Mouse (Mus musculus) gastrocnemius, postnatal 4 days (tissue): ENCODE measurements around the gene Zbtb1. TPM values are rescaled to one million over a fixed set of nuclear protein-coding genes. Genes with fewer than 3 reads are reported as not detected.

Experiments
- DNase-seq, 2 experiments: peaks; one replicate each; pipeline ENCODE4 v3.0.0; 2021 to 2022; ENCODE audit warnings: low spot score in 2 of 2, mixed read lengths in 2 of 2
- total RNA-seq, 2 experiments: library from RNA; stranded (reverse); gene quantifications; 2 replicates each; pipeline ENCODE4 v1.2.3; 2021

Gene Zbtb1
- total RNA-seq, 2 experiments from 2014 or later = 7.0 to 8.8 TPM

DNA sequence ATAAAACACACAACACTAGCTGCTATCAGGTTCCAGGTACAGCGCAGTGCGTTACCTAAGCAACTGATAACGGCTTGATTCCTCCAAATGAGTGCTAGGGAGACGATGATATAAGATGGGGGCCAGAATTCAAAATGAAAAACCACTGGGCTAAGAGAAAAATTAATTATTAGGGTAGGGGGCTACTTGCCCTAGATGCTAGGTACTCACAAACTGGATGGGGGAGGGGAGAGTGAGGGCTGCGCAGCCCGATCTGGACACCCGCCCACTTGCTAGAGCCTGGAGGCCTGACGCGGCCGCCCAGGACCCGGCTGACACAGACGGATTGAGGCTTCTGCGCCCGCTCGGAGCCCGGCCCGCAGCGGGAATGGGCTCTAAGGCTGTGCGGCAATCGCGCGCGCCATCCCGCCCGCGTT is 1.3 kb upstream of the Zbtb1 start:
- peak in 1 of 2 experiments; percentile 67 for DNase-seq

DNA sequence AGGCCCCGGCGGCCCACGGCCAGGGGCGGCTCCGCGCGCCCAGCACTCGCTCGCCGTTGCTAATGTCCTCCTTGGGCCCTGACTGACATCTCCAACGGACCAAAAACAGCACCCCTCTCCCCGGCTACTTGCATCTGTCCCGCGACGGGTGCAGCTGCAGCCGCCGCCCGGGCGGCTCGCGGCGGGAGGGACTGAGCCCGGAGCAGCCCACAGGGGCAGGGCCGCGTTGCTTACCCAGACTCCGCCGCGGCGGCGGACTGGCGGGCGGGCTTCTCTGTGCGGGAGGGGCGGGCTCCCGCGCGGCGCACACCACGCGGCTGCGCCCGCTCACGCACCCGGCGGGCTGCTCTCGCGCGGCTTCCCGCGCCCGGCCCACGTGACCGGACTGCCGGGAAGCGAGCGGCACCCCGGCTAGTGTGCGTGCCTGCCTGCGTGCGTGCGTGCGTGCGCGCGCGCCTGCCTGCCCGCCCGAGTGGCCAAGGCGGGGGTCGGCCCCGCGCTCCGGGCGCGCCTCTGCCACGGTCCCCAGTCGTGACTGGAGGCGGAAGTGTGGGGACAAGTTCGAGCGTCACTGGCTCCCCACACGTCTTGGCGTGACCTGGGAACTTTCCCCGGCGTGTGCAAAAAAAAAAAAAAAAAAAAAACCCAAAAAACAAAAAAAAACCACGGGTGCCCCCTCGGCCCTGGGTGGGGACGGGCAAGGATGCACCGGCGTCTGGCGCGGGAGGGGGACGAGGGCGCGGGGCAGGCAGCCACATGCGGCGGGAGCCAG is 674 bp upstream of the Zbtb1 start, which contains the start of gene Zbtb25:
Gene Zbtb25, minus strand, starts transcription at position 397 of the 772 bp plus-strand sequence.
- peak; percentile 81 to 86 for DNase-seq

DNA sequence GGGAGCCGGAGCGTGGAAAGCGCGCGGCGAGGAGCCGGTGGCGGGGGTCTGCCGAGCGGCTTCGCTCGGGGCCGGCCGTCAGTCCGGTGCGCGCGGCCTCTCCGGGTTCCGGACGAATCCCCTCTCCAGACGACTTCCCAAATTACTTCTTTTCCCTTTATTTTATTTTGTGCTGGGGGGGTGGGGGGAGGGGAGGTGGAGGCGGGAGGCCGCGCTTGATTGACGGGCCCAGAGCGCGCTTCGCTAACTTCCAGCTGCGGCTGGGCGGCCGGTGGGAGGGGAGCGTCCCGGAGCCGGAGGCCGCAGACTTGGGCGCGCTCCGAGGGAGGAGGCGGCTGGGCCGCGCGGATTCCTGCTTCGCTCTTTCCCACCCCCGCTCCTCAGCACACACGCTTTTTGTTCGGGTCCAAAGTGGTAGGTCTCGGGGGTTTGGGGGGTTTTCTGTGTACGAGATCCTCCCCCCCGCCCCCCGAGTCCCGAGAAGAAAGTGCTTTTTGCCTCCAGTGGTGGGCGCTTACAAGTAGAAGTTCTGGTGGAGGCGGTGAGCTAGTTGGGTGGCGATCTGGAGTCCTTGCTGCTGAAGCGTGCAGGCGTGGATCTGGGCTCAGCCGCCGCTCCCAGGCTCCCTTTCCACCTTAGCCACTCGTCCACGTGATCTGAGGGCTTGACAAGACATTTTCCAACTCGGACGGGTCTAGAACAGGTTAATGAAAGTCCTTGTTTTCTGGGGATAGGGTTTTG is 935 bp downstream of the Zbtb1 start:
- peak; percentile 80 to 88 for DNase-seq

DNA sequence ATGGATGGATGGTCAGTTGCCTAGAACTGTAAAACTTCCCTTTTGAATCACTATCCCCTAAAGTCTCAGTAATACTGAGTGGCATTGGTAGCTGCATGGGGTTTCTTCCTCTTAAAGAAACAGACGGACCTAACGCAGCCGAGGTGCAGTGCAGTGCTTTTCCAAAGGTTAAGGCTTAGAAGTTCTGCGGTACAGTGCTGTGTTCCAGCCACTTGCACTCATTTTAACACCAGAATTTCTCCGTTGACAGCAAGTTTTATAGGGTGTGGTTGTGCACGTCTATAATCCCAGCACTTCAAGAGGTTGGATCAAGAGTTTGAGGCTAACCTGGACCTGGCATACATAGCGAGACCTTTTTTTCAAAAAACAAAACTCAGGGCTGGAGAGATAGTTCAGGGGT is 2.0 kb downstream of the Zbtb1 start:
- DNase-seq = no peak

DNA sequence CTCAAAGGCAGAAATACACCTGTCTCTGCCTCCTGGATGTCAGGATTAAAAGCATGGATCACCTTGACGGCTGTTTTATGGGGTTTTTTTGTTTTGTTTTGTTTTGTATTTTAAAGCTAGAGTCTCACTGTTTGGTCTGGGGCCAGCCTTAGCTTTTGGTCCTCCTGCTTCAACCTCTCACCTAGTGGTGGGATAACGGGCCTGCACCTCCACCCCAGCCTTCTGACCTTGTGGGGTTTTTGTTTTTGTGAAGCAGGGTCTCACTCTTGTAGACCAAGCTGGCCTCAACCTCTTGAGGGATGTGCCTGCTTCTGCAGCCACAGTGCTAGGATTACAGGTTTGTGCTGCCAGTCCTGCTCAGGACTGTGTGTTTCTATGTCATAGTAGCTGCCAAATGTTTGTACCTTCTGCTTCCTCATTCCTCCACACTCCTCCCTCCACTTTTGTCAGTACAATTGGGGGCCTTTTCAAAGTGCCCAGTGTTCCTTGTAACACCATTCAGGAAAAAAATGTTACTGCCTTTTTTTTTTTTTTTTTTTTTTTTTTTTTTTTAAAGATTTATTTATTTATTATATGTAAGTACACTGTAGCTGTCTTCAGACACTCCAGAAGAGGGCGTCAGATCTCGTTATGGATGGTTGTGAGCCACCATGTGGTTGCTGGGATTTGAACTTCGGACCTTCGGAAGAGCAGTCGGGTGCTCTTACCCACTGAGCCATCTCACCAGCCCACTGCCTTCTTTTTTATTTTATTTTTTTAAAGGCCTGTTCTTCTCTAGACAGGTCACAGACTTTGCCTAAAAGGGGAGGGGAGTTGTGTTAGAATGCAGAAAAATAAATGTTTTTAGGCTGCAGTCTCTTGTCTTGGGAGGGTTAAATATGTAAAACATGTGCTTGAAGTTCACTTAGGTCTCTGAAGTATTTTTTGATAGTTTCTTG is 3.1 kb downstream of the Zbtb1 start:
- DNase-seq = no peak

DNA sequence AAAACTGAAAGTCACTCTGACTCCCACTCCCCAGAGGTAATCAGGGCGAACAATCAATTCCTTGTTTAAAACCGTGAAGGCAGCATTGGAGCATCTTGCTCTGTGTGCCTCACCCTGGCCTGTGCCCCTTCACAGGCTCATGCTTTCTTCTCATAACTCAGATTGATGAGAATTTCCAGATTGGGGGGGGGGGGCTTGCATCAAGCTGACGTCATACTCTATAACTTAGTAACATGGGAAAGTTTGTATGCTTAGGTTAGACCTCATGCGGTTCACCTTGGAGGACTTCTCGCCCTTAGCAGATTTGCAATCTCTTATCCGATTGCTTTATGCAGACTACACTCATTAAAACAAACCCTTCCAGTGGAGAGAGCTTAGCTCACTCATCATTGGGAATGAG is 3.9 kb downstream of the Zbtb1 start:
- no peak for DNase-seq

DNA sequence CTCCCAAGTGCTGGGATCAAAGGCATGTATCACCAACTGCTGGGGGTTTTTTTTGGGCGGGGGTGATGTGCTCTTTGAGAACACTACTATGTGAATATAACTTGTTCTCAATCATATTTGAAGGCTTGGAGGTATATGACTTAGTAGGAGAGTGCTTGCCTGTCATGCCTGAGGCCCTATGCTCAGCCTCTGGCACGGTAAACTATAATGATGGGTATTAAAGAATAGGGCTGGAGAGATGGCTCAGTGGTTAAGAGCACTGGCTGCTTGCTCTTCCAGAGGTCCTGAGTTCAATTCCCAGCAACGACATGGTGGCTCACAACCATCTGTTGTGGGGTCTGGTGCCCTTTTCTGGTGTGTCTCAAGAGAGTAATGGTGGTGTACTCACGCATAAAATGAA is 4.8 kb downstream of the Zbtb1 start:
- DNase-seq = no peak

DNA sequence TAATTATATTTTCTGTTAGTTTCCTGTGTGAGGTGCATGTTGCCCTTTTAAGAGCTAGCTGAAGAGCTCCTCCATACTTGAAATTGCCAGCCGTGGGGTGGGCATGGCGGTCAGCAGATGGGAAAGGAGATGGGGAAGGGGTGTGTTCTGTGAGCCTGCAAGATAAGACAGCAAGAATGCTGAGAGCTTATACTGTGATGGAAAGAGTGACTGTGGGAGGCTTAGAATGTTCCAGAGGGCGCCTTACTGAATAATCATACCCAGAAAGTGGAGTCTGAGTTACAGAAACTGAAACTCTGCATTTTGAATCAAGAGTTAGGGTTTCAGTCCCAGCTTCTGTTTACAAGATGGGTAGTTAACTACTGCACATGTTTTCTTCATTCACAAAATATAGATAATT is 5.4 kb downstream of the Zbtb1 start:
- DNase-seq = no peak

DNA sequence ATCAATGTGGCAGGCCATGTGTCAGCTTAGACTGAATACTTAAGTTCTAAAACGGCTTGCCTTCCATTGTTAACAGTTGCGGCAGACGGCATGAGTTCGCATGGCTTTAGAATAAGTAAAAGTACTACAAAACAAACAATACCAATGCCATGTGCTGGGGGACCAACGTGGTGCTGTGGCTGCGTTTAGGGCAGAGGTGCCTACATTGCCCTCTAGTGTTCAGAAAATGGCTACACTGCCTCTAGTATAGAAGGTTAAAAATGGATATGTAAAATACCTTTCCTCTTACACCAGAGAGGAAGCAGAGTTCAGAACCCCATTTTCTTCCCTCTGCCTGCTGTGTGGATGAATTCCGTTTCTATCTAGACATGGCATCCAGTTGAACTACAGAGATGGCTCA is 6.6 kb downstream of the Zbtb1 start:
- DNase-seq = no peak

DNA sequence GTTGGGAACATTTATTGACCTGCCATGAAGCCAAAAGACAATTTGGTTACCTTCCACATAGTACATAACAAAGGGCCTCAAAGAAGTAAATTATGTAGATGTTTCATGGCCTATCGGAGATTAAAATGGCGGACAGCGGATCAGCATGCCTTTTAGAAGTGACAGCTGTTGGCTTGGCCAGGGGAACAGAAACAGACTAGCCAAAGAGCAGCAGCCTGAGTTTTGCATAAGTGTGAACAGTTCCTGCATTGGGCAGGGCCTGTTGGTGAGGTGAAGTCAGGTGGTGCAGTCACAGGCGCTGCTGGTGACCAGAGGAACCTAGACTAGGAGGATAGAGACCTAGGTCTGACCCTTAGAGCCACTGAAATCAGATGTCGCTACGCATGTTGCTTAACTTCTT is 7.0 kb downstream of the Zbtb1 start:
- no peak for DNase-seq

DNA sequence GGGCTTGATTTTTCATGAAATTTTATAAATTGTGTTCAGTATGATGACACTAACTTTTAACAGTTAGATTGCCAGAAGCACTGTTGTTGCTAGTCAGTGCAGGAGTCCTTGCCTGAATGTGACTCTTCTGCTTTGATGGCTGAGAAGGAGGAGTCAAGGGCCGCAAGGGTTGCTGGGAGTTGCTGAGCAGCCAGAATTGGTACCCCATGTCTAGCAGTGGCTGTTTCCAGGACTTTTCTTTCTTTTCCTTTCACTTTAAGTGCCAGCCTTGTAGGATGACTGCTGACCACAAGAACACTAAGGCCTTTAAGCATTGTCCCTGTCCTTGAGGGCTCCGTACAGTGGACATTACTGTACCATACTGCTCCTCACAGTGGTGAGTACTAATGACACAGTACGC is 7.7 kb downstream of the Zbtb1 start:
- DNase-seq = no peak

DNA sequence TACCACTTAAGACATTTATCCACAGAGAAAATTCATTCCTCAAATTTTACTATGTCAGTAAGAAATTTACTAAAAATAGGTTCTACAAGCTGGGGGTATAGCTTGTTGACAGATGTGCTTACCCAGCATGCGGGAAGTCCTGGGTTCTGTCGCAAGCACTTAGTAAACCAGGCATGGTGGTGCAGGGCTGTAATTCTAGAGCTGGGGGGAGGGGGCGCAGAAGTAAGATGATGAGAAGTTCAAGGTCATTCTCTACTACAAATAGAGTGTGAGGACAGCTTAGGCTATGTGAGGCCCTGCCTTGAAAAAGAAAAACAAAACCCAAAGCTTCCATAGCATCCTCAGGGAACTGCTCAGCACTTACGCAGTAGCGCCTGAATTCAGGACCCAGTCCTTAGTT is 8.5 kb downstream of the Zbtb1 start:
- no peak for DNase-seq

DNA sequence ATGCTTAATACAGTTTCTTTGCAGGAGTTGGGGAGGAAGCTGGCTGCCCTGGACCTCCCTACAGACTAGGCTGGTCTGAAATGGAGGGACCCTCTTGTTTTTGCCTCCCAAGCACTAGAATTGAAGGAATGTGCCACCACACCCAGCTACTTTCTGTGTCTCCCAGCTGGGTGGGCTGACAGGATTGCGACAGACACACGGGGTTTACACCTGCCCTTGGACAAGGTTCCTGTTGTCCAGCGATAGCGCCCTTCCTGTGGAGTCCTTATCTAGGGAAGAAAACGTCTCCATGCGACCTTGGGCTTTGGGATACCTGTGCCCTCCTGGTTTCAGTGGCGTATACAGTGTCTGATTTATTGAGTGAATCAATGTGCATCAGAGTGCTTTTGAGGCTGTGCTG is 10.1 kb downstream of the Zbtb1 start:
- DNase-seq = no peak

DNA sequence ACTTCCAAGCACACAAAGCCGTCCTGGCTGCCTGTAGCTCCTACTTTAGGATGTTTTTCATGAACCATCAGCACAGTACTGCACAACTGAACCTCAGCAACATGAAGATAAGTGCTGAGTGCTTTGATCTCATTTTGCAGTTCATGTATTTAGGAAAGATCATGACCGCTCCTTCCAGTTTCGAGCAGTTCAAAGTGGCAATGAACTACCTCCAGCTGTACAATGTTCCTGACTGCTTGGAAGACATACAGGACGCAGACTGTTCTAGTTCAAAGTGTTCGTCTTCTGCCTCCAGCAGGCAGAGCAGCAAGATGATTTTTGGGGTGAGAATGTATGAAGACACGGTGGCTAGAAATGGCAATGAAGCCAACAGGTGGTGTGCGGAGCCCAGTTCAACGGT is 15.3 kb downstream of the Zbtb1 start:
- DNase-seq = no peak

DNA sequence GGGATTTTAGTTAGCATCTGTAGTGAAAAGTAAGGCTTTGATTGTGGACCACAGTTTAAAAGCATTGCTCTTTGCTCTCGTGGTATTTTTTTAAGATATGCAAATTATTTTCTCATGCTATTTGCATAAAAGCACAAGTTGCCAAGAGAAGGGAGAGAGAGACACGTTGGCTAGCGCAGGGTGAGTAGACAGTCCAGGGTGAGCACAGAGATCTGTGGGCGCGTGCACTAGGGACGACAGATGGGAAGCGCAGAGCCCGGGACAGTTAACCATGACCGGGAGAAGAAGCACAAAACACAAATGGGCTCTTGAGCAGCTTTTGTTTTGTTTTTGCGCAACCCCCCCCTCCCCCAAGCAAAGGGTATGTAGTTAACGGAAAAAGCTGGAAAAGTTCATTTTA is 18.7 kb downstream of the Zbtb1 start:
- no peak for DNase-seq

DNA sequence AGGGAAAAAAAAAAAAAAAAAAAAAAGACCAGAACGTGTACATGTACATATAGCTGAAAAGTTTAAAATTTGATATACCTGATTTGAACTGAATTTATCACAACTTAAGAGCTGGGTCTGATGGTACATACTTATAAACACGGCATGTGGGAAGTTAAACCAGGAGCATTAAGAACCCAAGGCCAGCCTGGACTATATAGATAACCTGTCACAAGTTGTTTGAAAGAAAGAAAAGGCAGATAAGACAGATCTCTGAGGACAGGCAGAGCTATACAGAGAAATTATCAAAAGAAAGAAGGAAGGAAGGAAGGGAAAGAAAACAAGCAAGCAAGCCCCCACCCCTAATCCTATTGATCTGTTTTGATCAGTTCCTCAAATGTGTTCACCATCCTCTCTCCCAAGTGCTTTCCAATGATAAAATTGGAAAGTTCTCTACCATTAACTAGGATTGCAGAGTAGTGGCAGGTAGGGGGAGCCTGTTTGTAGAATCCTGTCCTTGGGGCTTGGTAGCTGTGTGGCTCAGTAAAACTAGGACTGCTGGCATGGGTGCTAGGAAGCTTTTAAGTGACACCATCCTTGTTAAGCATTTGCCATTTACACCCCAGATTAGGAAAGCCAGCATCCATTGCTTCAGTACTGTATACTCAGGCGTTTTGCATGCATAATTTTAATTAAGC is 21.7 kb downstream of the Zbtb1 start:
- DNase-seq = no peak

DNA sequence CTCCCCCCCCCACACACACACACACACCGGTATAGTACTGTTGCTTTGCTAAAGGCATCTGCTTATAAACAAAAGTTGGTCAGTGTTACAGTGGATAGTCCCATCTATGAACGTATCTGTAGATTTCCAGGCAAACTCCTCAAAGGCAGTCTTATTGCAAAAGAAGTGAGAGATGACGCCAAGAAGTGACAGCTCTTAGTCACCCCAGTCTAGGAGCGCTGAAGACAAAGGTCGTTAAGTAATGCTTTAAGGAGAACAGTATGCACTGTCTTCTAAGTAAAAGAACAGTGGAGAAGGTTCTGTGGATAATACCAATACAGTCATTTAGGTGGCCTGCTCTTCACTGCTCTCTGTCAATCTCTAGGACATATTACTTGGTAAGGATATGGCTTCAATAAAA is 22.9 kb downstream of the Zbtb1 start:
- DNase-seq = no peak

DNA sequence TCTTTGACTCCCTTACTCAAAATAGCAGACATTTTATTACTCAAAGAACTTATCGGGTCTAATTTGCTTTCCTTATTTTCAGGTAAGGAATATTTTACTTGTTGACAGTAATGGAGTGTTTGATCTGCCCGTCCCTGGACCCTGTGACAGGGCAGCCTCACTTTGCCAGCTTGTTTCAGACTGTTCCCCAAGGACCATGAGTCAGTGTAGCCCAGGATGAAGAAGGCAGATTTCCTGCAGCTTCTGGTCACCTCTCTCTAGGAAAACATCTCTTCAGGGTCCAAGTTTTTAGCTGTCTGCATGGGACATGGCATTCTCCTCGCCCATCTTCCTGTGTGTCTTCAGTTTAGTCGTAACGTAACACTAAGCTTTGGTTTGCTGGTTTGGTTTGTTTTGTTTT is 27.2 kb downstream of the Zbtb1 start:
- DNase-seq = no peak

DNA sequence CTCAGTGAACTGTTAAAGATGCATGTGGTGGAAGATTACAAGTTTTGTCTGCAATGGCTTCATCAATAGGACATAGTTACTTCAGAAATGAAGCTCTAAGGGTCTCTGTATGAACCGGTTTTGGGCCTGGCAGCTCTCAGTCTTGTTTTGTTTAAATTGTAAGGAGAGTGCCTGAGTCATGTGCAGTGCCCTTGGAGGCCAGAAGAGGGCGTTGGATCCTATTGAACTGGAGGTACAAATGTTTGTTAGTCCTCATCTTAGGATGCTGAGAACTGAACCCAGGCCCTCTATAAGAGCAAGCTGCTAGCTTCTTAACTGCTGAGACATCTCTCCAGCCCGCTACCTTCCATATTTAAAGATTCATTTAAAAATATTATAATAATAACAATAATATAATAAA is 31.6 kb downstream of the Zbtb1 start:
- no peak for DNase-seq

DNA sequence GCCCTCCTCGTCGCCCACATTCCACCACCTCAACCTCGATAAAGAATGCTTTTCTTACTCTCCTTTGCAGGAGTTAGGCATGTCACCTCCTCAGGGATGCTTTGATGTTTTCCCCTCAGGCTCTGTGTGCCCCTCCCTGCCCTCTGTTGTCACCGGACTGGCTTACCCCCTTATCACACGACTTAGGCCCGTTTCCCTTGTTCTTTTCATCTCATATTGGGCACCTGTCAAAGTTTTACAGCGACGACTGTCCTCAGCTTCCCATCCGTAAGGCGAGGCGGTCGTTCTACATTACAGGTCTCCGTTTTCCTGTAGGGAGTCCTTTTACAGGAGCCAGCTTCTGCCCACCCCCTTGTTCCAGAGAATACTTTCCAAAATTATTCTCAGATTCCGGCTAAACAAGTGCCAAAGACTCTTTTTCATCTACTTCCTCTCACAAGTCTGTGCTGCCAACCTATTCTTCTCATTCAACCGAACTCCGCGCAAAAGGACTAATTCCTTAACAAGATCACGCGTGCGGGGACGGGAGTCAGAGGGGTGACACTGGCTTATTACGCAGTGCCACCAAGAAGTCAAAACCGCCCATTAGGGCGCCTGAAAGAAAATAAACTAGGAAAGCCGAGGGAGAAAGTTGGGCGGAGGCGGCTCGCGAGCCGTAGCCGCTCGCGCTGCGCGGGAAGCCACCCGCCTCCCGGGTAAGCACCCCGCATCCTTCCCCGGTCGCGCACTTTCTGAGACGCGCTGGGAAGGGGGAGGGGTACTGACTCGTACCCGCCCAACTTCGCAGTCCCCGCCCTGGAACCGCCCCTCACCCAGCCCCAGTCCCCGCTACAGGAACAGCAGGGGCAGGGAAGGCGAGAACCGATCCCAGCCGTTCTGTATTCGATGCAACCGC is 33.2 kb downstream of the Zbtb1 start:
- no peak for DNase-seq
